Mouse (Mus musculus) layer of hippocampus, postnatal 36 days (tissue): ENCODE measurements around the gene Mff. TPM values are rescaled to one million over a fixed set of nuclear protein-coding genes. Genes with fewer than 3 reads are reported as not detected.

Source experiments
- DNase-seq, 2 experiments: peaks; one replicate each; pipeline ENCODE4 v3.0.0; 2022
- total RNA-seq, 2 experiments: library from RNA; stranded (reverse); gene quantifications; 2 replicates each; pipeline ENCODE4 v1.2.3; 2021

Mff gene
- total RNA-seq, result 100 to 1,000 TPM; 258 to 260 TPM

DNA sequence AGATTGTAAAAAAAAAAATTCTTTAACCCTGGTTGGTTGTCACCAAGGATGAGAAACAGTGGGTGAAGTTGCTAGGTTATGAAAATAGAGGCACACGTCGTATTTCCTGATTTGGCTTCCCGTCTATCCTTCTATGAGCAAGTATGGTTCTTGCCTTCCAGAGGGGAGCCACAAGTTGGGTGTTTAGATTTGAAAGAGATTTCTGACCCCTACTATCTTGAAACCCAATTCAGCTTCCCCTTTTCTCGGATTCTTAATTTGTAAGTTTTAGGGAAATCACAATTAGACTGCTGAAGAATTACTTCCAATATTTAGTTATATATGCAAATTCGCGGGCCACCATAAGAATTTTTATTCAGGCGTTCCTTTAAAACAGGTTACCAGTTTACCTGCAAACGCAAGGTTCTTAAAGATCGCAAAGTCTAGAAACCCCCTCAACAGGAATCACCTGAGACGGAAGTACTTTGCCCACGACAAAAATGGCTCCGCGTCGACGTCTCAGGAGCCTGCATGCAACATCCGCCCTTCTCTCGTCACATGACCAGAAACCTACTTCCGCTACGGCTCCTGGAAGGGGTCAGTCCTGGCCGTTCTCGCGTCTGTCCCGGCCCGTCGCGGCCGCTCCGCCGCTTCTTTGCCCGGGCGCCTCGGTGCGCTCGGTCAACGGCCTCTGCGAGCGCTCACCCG is at the start of gene Mff:
Mff (plus strand) TSS at position 552 of the 687 bp plus-strand sequence.
- DNase-seq, result peak; percentile 92 to 93

DNA sequence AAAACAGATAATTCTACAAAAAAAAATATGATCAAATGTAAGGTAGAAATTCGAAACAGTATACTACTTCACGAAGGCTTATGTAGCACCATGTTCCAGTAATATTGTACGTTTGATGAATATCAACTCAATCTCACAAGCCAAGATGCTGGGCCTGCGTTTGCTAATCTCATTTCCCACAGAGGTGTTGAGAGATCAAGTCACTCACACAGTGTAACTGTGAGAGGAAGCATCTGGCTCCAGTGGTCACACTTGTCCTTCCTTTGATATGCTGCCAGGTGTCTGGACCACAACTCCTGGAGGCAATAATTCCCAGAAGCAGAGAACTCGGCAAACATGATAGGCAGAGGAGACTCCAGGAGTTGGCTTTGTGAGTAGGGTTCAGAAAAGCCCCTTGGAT is 38.4 kb upstream of the Mff start:
- no peak for DNase-seq

DNA sequence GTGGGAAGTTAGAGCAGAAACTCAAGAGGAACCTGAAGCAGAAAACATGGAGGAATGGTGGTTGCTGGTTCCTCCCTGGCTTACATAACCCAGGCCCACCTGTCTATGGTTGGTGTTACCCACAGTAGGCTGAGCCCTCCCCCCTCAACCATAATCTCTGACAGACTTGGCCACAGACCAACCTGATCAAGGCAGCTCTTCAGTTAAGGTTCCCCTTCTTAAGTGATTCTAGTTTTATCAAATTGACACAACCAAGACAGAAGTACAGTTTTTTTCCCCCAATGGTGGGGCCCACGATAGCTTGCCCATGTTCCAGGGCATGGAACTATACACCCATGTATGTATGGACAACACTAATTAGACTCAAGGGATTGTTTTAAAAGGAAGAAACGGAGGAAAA is 37.8 kb upstream of the Mff start:
- no peak for DNase-seq

- DNase-seq, result no peak
Measured at GRCm38 (mm10) chr1:82687931-82688330, 36.8 kb upstream of the Mff start.

GRCm38 (mm10) chr1:82695915-82696314 is 28.8 kb upstream of the Mff start:
- DNase-seq, result no peak

GRCm38 (mm10) chr1:82717816-82718512 is 6.7 kb upstream of the Mff start:
- DNase-seq, result no peak

GRCm38 (mm10) chr1:82725026-82725874 is 560 bp downstream of the Mff start:
- DNase-seq, result no peak

- DNase-seq, result no peak
Measured at GRCm38 (mm10) chr1:82725875-82726185, 1.1 kb downstream of the Mff start.

- DNase-seq, result no peak
Measured at GRCm38 (mm10) chr1:82726482-82726881, 1.8 kb downstream of the Mff start.

- no peak for DNase-seq
Measured at GRCm38 (mm10) chr1:82733357-82733756, 8.7 kb downstream of the Mff start.

DNA sequence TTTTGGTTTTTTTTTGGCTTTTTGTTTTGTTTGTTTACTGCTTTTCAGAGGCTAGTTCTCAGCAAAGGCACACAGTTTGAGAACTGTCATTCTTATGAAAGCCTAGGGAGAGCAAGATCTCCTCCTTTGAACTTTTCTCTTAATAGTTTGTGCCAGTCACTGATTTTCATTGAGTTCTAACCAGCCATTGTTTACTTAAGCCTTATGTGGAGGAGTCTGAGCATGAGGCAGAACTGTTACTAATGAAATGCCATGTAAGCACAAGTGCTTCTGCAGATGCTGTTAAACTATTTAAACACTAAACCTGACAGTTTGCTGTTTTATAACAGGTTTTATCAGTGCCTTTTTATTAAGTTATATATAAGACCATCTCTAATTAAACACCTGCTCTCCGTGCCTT is 13.4 kb downstream of the Mff start:
- no peak for DNase-seq

DNA sequence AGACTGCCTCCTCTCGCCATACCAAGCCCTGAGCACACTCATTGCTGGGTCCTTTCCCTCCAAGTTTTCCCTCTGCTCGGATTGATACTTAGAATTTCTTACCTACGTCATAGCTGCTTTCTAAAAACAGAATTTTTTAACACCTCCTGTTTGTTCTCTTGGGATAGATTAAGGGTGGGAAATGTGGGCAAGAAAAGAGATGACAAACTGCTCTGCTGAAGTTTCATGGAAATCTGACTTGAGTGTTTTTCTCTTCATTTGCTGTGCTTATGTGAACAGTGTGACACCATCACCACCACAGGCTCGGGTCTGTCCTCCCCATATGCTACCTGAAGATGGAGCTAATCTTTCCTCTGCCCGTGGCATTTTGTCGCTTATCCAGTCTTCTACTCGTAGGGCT is 16.8 kb downstream of the Mff start:
- no peak for DNase-seq

DNA sequence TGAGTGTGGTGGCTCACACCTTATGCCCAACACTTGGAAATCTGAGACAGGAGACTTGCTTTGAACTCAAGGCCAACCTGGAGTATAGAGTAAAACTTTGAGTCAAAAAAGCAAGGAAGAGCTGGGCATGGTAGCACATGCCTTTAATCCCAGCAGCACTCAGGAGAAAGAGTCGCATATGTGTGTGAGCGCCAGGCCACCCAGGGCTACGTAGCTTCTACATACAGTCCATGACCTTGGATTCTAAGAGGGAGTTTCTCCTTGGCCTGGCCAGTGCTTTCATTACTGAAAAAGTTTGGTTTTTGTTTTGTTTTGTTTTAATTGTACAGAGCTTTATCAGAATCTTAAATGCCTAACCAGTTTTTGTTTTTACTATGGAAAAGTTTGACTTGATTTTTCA is 19.3 kb downstream of the Mff start:
- DNase-seq, result no peak

DNA sequence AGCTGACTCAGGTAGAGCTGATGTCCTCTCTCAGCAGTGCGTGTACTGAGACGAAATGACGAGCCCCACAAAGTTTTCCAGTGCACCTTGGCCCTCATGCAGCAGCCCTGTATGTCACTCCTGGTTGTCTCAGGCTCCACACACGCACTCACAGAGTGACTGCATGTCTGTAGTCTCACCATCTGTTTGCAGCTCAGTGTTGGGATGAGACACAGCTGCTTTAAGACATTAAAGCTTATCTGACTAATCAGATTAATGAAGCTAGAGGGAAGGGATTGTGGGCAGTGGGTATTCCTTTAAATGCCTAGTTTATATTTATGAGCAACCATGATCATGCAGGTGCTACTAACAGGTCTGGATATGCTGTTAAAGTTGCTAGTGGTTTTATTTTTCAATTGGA is 21.7 kb downstream of the Mff start:
- DNase-seq, result no peak

GRCm38 (mm10) chr1:82747714-82748452 is 23.2 kb downstream of the Mff start:
- no peak for DNase-seq

- DNase-seq, result no peak
Measured at GRCm38 (mm10) chr1:82759520-82759919, 34.8 kb downstream of the Mff start.

GRCm38 (mm10) chr1:82761454-82762169 is 36.9 kb downstream of the Mff start:
- DNase-seq, result no peak

DNA sequence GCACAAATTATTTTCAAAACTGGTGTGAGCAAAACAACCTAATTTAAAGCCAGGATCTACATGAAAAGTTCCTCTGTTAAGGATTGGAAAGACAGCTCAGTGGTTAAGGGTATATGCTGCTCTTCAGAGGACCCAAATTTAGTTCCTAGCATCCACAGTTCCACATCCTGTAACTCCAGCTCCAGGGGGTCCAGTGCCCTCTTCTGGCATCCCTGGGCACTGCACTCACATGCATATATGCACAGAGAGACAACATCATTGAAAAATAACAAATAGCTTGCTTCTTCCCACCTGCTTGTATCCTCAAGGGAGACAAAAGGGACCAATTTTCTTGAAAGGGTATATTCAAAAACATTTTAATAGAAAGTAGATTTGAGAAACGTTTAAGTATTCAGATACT is 37.6 kb downstream of the Mff start:
- no peak for DNase-seq

- no peak for DNase-seq
Measured at GRCm38 (mm10) chr1:82766227-82766626, 41.5 kb downstream of the Mff start.

- no peak for DNase-seq
Measured at GRCm38 (mm10) chr1:82766641-82767040, 42.0 kb downstream of the Mff start.

GRCm38 (mm10) chr1:82768269-82768668 is 43.6 kb downstream of the Mff start, which contains the start of gene Tm4sf20:
Gene Tm4sf20, minus strand, starts transcription at chr1:82768461.
- no peak for DNase-seq

DNA sequence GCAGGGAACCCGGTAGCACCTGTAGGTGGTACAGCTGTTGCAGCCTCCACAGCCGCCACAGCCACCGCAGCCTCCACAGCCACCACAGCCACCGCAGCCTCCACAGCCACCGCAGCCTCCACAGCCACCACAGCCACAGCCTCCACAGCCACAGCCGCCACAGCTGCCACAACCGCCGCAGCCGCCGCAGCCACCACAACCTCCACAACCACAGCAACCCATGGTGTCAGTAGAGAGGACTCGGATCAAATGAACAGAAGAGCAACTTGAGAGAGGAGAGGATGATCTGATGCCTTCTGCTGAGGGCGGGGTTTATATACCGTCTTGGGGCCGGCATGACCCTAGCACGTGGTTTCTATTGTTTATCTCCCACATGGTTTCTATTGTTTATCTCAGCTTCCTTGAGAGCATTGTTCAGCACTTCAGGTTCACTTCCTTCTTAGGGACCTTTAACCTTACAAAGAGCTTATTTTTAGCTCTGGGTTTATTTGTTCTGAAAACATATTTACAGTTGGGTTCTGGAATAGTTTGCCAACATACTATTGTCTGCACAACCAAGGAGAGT is 46.4 kb downstream of the Mff start, which contains the start of gene Gm47791:
Gm47791 (minus strand) TSS at position 222 of the 565 bp plus-strand sequence.
- DNase-seq, result no peak
